Mouse (Mus musculus) lung, postnatal 0 days (tissue): ENCODE measurements around the gene Ubr2. TPM values are rescaled to one million over a fixed set of nuclear protein-coding genes. Genes with fewer than 3 reads are reported as not detected.

Experiments used
- ATAC-seq: fragments of 200-750 bp; cut with Nextera tagmentation; 2 replicates; pipeline ENCODE4 v1.8.0; 2017; ENCODE audit warnings: moderate library complexity
- DNase-seq: peaks from one replicate; pipeline ENCODE4 v3.0.0-alpha.2; 2016; ENCODE audit warnings: low spot score
- H3K27ac ChIP-seq: fragments of 300-500 bp; sonication (generic); 2 replicates; pipeline ENCODE4 v1.5.1; 2014; ENCODE audit warnings: antibody characterized with exemption, mild to moderate bottlenecking, low read length, mixed read lengths
- H3K27me3 ChIP-seq: fragments of 300-500 bp; sonication (generic); replicated peaks from 2 replicates; pipeline ENCODE4 v1.6.1; 2014; ENCODE audit warnings: low read length, mixed read lengths; ENCODE audit not compliant: insufficient read depth
- H3K36me3 ChIP-seq: fragments of 300-500 bp; sonication (generic); 2 replicates; pipeline ENCODE4 v1.6.1; 2014; ENCODE audit warnings: low read length, mixed read lengths; ENCODE audit not compliant: insufficient read depth
- H3K4me1 ChIP-seq: fragments of 300-500 bp; sonication (generic); 2 replicates; pipeline ENCODE4 v1.6.1; 2014; ENCODE audit warnings: antibody characterized with exemption, low read depth, low read length, mixed read lengths; ENCODE audit not compliant: insufficient read depth
- H3K4me2 ChIP-seq: fragments of 300-500 bp; sonication (generic); replicated peaks from 2 replicates; pipeline ENCODE4 v1.6.1; 2014; ENCODE audit warnings: low read depth, mild to moderate bottlenecking, low read length, moderate library complexity, mixed read lengths
- H3K4me3 ChIP-seq: fragments of 300-500 bp; sonication (generic); 2 replicates; pipeline ENCODE4 v1.5.1; 2014; ENCODE audit warnings: low read depth, low read length
- H3K9ac ChIP-seq: fragments of 300-500 bp; sonication (generic); replicated peaks from 2 replicates; pipeline ENCODE4 v1.6.1; 2014; ENCODE audit warnings: low read depth, mild to moderate bottlenecking
- H3K9me3 ChIP-seq: fragments of 300-500 bp; sonication (generic); 2 replicates; pipeline ENCODE4 v1.6.1; 2016; ENCODE audit warnings: low read length, mixed read lengths
- CTCF ChIP-seq: IDR thresholded peaks from 2 replicates; pipeline ENCODE4 v1.5.1; 2016; ENCODE audit warnings: antibody characterized with exemption, mild to moderate bottlenecking
- EP300 ChIP-seq: IDR thresholded peaks from 2 replicates; pipeline ENCODE4 v1.6.1; 2016; ENCODE audit warnings: antibody characterized with exemption, mild to moderate bottlenecking, control low read depth
- WGBS: fragments of 180-500 bp; shearing (Covaris S2); extraction: QIAGEN DNeasy Blood & Tissue Kit; methylation state at CpG from one replicate; pipeline ENCODE4 v1.1.7; 2014; 5-methylcytosine and 5-hydroxymethylcytosine counted together
- polyA plus RNA-seq: library from polyadenylated mRNA; unstranded; fragments of >200 nt; fragmentation: Nextera tagmentation; extraction: Ambion mirVana; gene quantifications from 2 replicates; pipeline ENCODE4 v1.2.1, GENCODE M21; 2015

The Ubr2 gene
- polyA plus RNA-seq, 1 experiment from 2014 or later, result 11.8 TPM

GRCm38 (mm10) chr17:46885218-46885909, 125.0 kb downstream of the Ubr2 start:
- no peaks in the 10 kb centered on the region for H3K36me3 ChIP-seq
- ATAC-seq (no peak), DNase-seq (no peak)
- no peak overlapping the region for H3K4me3 ChIP-seq
- no peak for TF ChIP-seq EP300
- TF ChIP-seq CTCF, result no peak
- no peaks in the 10 kb centered on the region for H3K27me3 ChIP-seq
- WGBS, result 64% methylated on average over 11 of the region's 11 CpGs
- no peak overlapping the region for H3K9ac ChIP-seq
- H3K4me2 ChIP-seq, result no peak overlapping the region
- no peak overlapping the region for H3K27ac ChIP-seq
- no peaks in the 10 kb centered on the region for H3K9me3 ChIP-seq
- no peaks in the 10 kb centered on the region for H3K4me1 ChIP-seq

DNA sequence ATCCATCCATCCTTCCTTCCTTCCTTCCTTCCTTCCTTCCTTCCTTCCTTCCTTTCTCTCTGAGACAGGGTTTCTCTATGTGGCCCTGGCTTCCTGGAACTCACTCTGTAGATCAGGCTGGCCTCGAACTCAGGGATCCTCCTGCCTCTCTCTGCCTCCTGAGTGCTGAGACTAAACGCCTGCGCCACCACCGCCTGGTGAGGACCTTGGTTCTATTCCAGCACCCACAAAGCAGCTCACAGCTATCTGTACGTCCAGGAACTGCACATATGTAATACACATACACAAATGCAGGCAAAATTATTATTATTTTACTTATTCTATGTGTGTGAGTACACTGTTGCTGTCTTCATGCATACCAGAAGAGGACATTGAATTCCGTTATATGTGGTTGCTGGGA, 125.6 kb downstream of the Ubr2 start:
- no peaks in the 10 kb centered on the region for H3K27me3 ChIP-seq
- H3K4me2 ChIP-seq, result no peak overlapping the region
- no peak for TF ChIP-seq EP300
- H3K4me1 ChIP-seq, result no peaks in the 10 kb centered on the region
- no peaks in the 10 kb centered on the region for H3K36me3 ChIP-seq
- H3K9ac ChIP-seq, result no peak overlapping the region
- no peak for ATAC-seq
- H3K4me3 ChIP-seq, result no peak overlapping the region
- no peak overlapping the region for H3K27ac ChIP-seq
- 92% methylated on average over 6 of the region's 6 CpGs for WGBS
- H3K9me3 ChIP-seq, result no peaks in the 10 kb centered on the region
- no peak for DNase-seq

GRCm38 (mm10) chr17:46883107-46883506, 127.2 kb downstream of the Ubr2 start:
- no peaks in the 10 kb centered on the region for H3K27me3 ChIP-seq
- H3K4me3 ChIP-seq, result no peak overlapping the region
- H3K36me3 ChIP-seq, result no peaks in the 10 kb centered on the region
- DNase-seq (no peak), ATAC-seq (no peak)
- H3K9me3 ChIP-seq, result no peaks in the 10 kb centered on the region
- H3K27ac ChIP-seq, result no peak overlapping the region
- no peak overlapping the region for H3K4me2 ChIP-seq
- TF ChIP-seq CTCF, result no peak
- no peak overlapping the region for H3K9ac ChIP-seq
- no peaks in the 10 kb centered on the region for H3K4me1 ChIP-seq
- whole genome bisulfite sequencing, result 68% methylated on average over 9 of the region's 9 CpGs

- no peak for ATAC-seq
- Histone ChIP-seq H3K4me1 (no peaks in the 10 kb centered on the region), H3K27ac (no peak overlapping the region), H3K4me3 (no peak overlapping the region), H3K27me3 (no peaks in the 10 kb centered on the region), H3K36me3 (no peaks in the 10 kb centered on the region), H3K4me2 (no peak overlapping the region), H3K9ac (no peak overlapping the region), H3K9me3 (no peaks in the 10 kb centered on the region)
- WGBS, result 83% methylated on average over 6 of the region's 6 CpGs
- TF ChIP-seq EP300, result no peak
- TF ChIP-seq CTCF, result no peak
- no peak for DNase-seq
Measured at GRCm38 (mm10) chr17:46881728-46882127, 128.6 kb downstream of the Ubr2 start.

DNA sequence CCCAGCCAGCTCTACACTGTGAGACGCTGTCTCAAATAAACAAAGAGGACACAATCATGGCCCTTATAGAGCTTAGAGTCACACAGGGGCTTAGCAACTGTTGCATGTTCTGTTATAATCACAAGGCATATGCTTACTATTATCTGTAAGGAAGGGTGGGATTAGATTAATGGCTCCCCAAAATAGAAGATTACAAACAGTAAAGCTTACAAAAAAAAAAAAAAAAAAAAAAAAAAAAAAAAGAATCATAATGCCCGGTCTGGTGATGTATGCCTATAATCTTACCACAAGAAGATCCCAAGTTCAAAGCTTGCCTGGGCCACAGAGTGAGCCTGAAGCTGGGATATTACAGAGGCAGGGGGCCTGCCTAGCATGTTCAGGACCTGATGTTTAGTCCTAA, 130.0 kb downstream of the Ubr2 start:
- no peaks in the 10 kb centered on the region for H3K27me3 ChIP-seq
- H3K9ac ChIP-seq, result no peak overlapping the region

DNA sequence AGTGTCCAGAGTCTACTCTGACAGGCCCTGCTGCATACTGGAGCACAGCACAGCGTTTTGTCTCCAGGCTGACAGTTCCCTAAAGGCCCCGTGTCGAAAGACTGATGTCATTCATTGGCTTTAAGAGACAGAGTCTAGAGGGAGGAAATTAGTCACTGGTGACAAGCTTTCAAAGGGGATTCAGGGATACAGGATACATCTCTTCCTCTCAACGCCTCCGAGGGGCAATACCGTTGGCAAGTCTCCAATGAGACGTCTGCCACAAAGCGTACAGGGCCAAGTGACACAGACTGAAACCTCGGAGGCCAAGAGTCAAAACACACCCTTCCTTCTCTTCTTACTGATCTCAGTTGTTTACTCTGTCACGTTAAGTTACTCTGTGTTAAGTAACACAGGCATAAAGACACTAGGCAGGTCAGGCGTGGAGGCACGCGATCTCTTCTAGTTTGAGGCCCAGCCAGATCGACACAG, 130.5 kb downstream of the Ubr2 start:
- WGBS, result 16% methylated on average over 14 of the region's 14 CpGs
- no peak overlapping the region for H3K9ac ChIP-seq
- DNase-seq (peak; percentile 92), ATAC-seq (peak; percentile 91)
- H3K27ac ChIP-seq, result peak overlapping the region; percentile 4; the same call in 1 of the 2 replicates
- no peak overlapping the region for H3K4me3 ChIP-seq
- H3K4me2 ChIP-seq, result no peak overlapping the region
- no peaks in the 10 kb centered on the region for H3K27me3 ChIP-seq
- no peaks in the 10 kb centered on the region for H3K36me3 ChIP-seq
- H3K9me3 ChIP-seq, result no peaks in the 10 kb centered on the region
- H3K4me1 ChIP-seq, result no peaks in the 10 kb centered on the region
- TF ChIP-seq EP300 (peak; percentile 87), CTCF (no peak)

More for the DNA sequence above, 130.0 kb downstream of the Ubr2 start:
- whole genome bisulfite sequencing, result 27% methylated on average over 2 of the region's 2 CpGs
- DNase-seq, result no peak
- no peak for ATAC-seq
- Histone ChIP-seq H3K9me3 (no peaks in the 10 kb centered on the region), H3K4me1 (no peaks in the 10 kb centered on the region), H3K27ac (peak overlapping the region; percentile 4; the same call in 1 of the 2 replicates), H3K4me3 (no peak overlapping the region), H3K4me2 (no peak overlapping the region), H3K36me3 (no peaks in the 10 kb centered on the region)
- TF ChIP-seq EP300, result no peak
- no peak for TF ChIP-seq CTCF

Other genes with a start within 250 kb of the Ubr2 start
- gene Ptcra, start 246.8 kb downstream of the Ubr2 start, polyA plus RNA-seq, result 0.14 TPM in 1 of 2 replicates, not detected in the other
- gene 2310039H08Rik, start 237.9 kb downstream of the Ubr2 start, polyA plus RNA-seq, result 73.9 and 80.1 TPM in 2 replicates
- 83.2 and 83.7 TPM in 2 replicates for gene Rpl7l1, start 227.9 kb downstream of the Ubr2 start, polyA plus RNA-seq
- gene Bicral, start 152.1 kb downstream of the Ubr2 start, polyA plus RNA-seq, result 3.0 and 3.4 TPM in 2 replicates
- gene Tbcc, start 119.9 kb downstream of the Ubr2 start, polyA plus RNA-seq, result 47.7 and 51.0 TPM in 2 replicates
- gene Prph2, start 100.1 kb downstream of the Ubr2 start, polyA plus RNA-seq, result not detected in 2 replicates